Mouse (Mus musculus): Measurements from ENCODE around the gene Nkx2-9. TPM values are rescaled to one million over a fixed set of nuclear protein-coding genes. Genes with fewer than 3 reads are reported as not detected.

The Nkx2-9 gene
- not detected in 2 replicates for polyA plus RNA-seq (2014; fragmentation: Nextera tagmentation; extraction: Ambion mirVana)

DNA sequence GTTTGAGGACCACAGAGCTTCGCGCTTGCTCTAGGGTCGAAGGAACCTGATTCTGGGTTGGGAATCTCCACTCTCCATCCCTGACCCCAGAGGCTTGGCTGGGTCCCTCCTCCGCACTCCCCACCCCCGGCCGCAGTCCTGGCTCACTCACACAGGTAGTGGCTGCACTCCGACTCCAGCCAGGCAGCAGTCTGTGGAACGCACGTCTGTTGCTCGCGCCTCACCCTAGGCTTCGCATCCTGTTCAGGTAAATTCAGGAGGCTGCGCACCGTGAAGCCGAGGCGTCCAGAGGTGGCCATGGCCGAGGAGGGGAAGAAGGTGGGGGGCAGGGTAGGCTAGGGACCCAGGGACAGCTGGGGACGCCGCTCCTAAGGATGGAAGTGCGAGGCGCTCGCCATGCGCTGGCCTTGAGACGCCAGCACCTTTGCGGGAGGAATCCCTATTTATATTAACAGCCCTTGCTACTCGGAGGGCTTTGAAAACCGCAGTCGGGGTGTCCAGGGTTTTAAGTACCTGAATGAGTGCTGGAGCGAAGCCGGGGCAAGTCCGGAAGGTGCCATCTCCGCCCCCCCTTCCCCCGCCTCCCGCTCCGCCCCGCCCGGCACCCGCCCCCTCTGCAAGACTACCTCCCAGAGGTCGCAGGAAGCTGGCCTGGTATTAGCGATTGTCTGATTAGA is at the start of gene Nkx2-9:
Gene Nkx2-9, minus strand, starts transcription at position 524 of the 677 bp plus-strand sequence.
- peak within 1 kb of the TSS; percentile 45 for H3K4me2 ChIP-seq (ENCODE audit: low read depth, low read length)
- 0 out of 2 replicates have a peak, but pooled peaks have one; percentile 33 for ATAC-seq (ENCODE audit: low read depth)
- no peaks in the 10 kb centered on the region for H3K36me3 ChIP-seq (ENCODE audit: control insufficient read depth, insufficient read depth, low read length)
- H3K4me3 ChIP-seq (ENCODE audit: low read depth, low read length) = peak within 1 kb of the TSS; percentile 21; the same call in 1 of the 2 replicates
- peaks cover 83% of the 10 kb centered on the region for H3K27me3 ChIP-seq (ENCODE audit: control insufficient read depth, insufficient read depth, low read length)
- H3K4me1 ChIP-seq (ENCODE audit: control insufficient read depth, insufficient read depth, low read length) = peaks cover 5% of the 10 kb centered on the region
- under 1% methylated on average over 39 of the region's 40 CpGs for WGBS
- no peaks in the 10 kb centered on the region for H3K9me3 ChIP-seq (ENCODE audit: control insufficient read depth, low read length)
- H3K27ac ChIP-seq (ENCODE audit: low read depth, low read length) = no peak within 1 kb of the TSS
- no peak within 1 kb of the TSS for H3K9ac ChIP-seq (replicated peaks; ENCODE audit: low read depth, low read length)

DNA sequence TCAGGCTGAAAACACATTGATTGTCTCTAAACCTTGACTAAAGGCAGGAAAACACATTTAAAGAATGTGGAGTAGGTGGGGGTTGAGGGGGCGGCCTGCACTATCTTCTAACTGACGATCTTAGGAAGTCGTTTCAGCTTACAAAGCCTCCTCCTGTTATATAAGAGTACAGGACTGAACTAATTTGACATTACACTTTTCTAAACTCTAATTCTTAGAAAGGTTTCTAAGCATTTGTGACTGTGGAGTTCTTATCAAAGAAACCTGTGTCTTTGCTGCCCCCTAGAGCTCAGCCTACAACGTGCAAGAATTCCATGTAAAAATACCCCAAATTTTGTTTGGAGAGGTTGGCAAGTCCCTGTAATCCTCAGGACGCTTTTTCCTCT is 24.1 kb upstream of the Nkx2-9 start:
- Histone ChIP-seq H3K9ac (replicated peaks; ENCODE audit: low read depth, low read length) (no peak overlapping the region), H3K27me3 (ENCODE audit: control insufficient read depth, insufficient read depth, low read length) (0 out of 2 replicates have a peak, but pooled peaks cover 2% of the 10 kb centered on the region), H3K4me3 (ENCODE audit: low read depth, low read length) (no peak overlapping the region), H3K4me1 (ENCODE audit: control insufficient read depth, insufficient read depth, low read length) (no peaks in the 10 kb centered on the region), H3K27ac (ENCODE audit: low read depth, low read length) (no peak overlapping the region), H3K36me3 (ENCODE audit: control insufficient read depth, insufficient read depth, low read length) (no peaks in the 10 kb centered on the region), H3K9me3 (ENCODE audit: control insufficient read depth, low read length) (no peaks in the 10 kb centered on the region), H3K4me2 (ENCODE audit: low read depth, low read length) (peak overlapping the region; percentile 28; the same call in 1 of the 2 replicates)
- WGBS = 3% methylated on average over 5 of the region's 5 CpGs
- ATAC-seq (ENCODE audit: low read depth) = peak; percentile 62

DNA sequence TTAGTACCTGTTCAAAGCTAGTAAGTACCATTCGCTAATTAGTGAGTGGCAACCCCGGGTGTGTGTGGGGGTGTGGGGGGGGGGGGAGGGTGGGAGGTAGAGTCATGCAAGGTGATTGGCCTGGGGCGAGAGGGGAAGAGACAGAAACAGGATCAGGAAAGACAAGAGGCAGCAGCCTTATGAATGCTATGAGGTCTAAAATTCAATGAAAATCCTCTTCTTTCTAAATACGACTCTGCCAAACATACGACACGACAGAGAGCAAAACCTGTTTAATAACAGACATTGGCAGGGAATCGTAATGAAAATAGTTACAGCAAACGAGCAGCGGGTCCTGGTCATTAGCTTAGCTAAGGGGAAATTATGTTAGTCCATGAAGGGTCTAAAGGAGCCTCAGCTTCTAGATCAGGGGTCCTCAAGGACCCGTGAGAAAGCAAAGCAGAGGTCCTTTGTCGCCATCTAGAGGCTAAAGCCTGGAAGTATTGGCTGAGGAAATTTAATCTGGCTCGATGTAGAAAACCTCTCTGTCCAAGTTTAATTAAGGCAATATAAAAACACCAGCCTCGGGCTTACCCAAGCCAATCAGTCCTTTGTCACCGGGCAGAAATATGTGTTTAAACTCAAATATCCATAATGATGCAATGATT is 23.6 kb upstream of the Nkx2-9 start:
- Histone ChIP-seq H3K27ac (ENCODE audit: low read depth, low read length) (no peak overlapping the region), H3K9me3 (ENCODE audit: control insufficient read depth, low read length) (no peaks in the 10 kb centered on the region), H3K4me1 (ENCODE audit: control insufficient read depth, insufficient read depth, low read length) (no peaks in the 10 kb centered on the region), H3K4me3 (ENCODE audit: low read depth, low read length) (no peak overlapping the region), H3K9ac (replicated peaks; ENCODE audit: low read depth, low read length) (no peak overlapping the region), H3K27me3 (ENCODE audit: control insufficient read depth, insufficient read depth, low read length) (0 out of 2 replicates have a peak, but pooled peaks cover 2% of the 10 kb centered on the region), H3K36me3 (ENCODE audit: control insufficient read depth, insufficient read depth, low read length) (no peaks in the 10 kb centered on the region), H3K4me2 (ENCODE audit: low read depth, low read length) (peak overlapping the region; percentile 28; the same call in 1 of the 2 replicates)
- peak; percentile 89 for ATAC-seq (ENCODE audit: low read depth)
- WGBS = 21% methylated on average over 14 of the region's 14 CpGs

DNA sequence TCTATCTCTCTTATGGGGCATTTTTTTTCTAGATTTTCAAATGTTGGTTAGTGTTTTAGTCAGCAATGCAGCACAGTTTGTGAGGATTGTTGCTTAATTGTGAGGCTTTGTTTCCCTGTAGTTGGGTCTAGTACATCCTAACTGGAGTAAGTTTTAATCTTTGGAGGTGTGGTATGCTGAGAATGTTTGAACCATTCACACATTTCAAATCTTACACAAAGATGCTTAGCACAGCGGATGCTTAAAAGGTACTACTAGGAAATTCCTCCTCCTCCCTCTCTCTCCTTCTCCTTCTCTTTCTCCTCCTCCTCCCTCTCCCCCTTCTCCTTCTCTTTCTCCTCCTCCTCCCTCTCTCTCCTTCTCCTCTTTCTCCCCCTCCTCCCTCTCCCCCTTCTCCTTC is 3.0 kb upstream of the Nkx2-9 start:
- Histone ChIP-seq H3K9me3 (ENCODE audit: control insufficient read depth, low read length) (no peaks in the 10 kb centered on the region), H3K27ac (ENCODE audit: low read depth, low read length) (no peak overlapping the region), H3K4me3 (ENCODE audit: low read depth, low read length) (no peak overlapping the region), H3K4me2 (ENCODE audit: low read depth, low read length) (no peak overlapping the region), H3K27me3 (ENCODE audit: control insufficient read depth, insufficient read depth, low read length) (peaks cover 80% of the 10 kb centered on the region), H3K9ac (replicated peaks; ENCODE audit: low read depth, low read length) (no peak overlapping the region), H3K36me3 (ENCODE audit: control insufficient read depth, insufficient read depth, low read length) (no peaks in the 10 kb centered on the region), H3K4me1 (ENCODE audit: control insufficient read depth, insufficient read depth, low read length) (peaks cover 5% of the 10 kb centered on the region)
- WGBS = 17% methylated on average over 1 of the region's 1 CpGs
- ATAC-seq (ENCODE audit: low read depth) = no peak

DNA sequence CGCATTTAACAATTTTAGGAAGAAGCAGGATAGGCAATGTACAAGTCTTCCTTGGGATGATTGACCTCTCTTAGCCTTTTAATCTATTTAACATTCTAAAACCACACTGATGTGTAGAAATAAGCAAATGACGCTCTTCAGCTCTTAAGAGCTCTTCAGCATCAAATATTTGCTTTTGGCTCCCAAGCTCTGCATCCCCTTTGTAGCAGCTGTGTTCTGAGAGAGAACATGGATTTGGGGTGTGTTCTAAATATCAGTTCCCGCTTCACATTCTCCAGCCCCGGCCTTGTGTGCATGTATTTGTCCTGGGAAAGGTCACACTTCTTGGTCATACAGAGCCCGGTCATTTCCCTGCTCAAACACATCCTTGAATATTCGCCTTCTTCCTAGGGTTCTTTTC is 2.3 kb upstream of the Nkx2-9 start:
- Histone ChIP-seq H3K4me2 (ENCODE audit: low read depth, low read length) (no peak overlapping the region), H3K36me3 (ENCODE audit: control insufficient read depth, insufficient read depth, low read length) (no peaks in the 10 kb centered on the region), H3K4me3 (ENCODE audit: low read depth, low read length) (no peak overlapping the region), H3K27ac (ENCODE audit: low read depth, low read length) (no peak overlapping the region), H3K4me1 (ENCODE audit: control insufficient read depth, insufficient read depth, low read length) (peaks cover 5% of the 10 kb centered on the region), H3K9ac (replicated peaks; ENCODE audit: low read depth, low read length) (no peak overlapping the region), H3K9me3 (ENCODE audit: control insufficient read depth, low read length) (no peaks in the 10 kb centered on the region), H3K27me3 (ENCODE audit: control insufficient read depth, insufficient read depth, low read length) (peaks cover 81% of the 10 kb centered on the region)
- WGBS = 8% methylated on average over 6 of the region's 6 CpGs
- no peak for ATAC-seq (ENCODE audit: low read depth)

DNA sequence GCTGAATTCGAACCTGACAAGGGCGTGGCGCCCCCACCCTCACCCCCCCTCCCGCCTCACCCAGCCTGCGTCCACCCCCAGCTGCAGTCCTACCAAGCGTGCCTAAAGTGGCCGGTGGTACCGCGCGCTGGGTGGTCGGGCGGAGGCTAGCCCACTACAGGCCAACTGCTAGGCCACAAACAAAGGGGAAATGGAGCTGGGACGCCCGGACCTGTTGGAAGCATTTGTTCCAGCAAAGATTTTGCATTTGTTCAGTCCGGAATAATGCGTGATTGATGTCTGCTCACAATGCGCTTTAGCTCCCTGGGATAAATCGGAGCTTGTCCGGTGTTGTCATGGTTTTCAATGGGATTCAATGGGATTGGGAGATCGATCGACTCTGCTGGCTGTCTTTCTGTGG is 1.4 kb upstream of the Nkx2-9 start:
- ATAC-seq (ENCODE audit: low read depth) = no peak
- no peaks in the 10 kb centered on the region for H3K36me3 ChIP-seq (ENCODE audit: control insufficient read depth, insufficient read depth, low read length)

DNA sequence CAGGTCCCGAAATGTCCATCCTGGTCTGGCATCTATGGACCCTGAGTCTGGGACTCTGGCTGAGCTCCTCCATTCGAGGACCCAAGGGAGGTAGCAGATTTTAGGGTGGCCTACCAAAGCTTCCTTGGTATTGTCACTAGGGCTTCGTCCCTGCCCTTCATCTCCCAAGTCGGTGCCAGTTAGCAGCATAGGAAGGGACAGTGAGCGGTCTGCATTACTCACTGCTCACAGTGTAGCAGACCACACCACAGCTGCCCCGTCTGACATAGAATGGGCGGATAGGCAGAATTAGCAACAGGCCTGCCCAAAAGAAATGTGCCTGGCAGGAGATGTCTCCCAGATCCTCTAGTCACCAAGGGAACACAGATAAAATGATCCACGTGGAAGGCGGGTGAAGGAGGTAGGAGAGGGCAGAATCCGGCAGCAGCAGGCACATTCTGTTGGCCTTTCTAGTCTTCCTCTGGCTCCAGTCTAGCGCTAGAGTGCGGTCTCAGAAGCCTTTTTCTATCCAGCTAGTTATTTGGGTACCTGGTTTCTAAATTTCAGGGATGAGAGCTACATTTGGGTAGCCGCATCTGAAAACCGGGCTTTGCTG is 929 bp upstream of the Nkx2-9 start:
- whole genome bisulfite sequencing = 2% methylated on average over 14 of the region's 14 CpGs
- H3K4me1 ChIP-seq (ENCODE audit: control insufficient read depth, insufficient read depth, low read length) = peaks cover 5% of the 10 kb centered on the region
- H3K9me3 ChIP-seq (ENCODE audit: control insufficient read depth, low read length) = no peaks in the 10 kb centered on the region
- H3K4me2 ChIP-seq (ENCODE audit: low read depth, low read length) = no peak overlapping the region
- no peak overlapping the region for H3K27ac ChIP-seq (ENCODE audit: low read depth, low read length)
- ATAC-seq (ENCODE audit: low read depth) = no peak
- H3K36me3 ChIP-seq (ENCODE audit: control insufficient read depth, insufficient read depth, low read length) = no peaks in the 10 kb centered on the region
- H3K27me3 ChIP-seq (ENCODE audit: control insufficient read depth, insufficient read depth, low read length) = peaks cover 83% of the 10 kb centered on the region
- no peak overlapping the region for H3K4me3 ChIP-seq (ENCODE audit: low read depth, low read length)
- H3K9ac ChIP-seq (replicated peaks; ENCODE audit: low read depth, low read length) = no peak overlapping the region

More for the DNA sequence above, 1.4 kb upstream of the Nkx2-9 start:
- under 1% methylated on average over 21 of the region's 21 CpGs for WGBS
- H3K4me1 ChIP-seq (ENCODE audit: control insufficient read depth, insufficient read depth, low read length) = peaks cover 5% of the 10 kb centered on the region
- H3K9ac ChIP-seq (replicated peaks; ENCODE audit: low read depth, low read length) = no peak overlapping the region
- no peaks in the 10 kb centered on the region for H3K9me3 ChIP-seq (ENCODE audit: control insufficient read depth, low read length)
- H3K27ac ChIP-seq (ENCODE audit: low read depth, low read length) = no peak overlapping the region
- peaks cover 81% of the 10 kb centered on the region for H3K27me3 ChIP-seq (ENCODE audit: control insufficient read depth, insufficient read depth, low read length)
- H3K4me2 ChIP-seq (ENCODE audit: low read depth, low read length) = no peak overlapping the region
- H3K4me3 ChIP-seq (ENCODE audit: low read depth, low read length) = no peak overlapping the region

DNA sequence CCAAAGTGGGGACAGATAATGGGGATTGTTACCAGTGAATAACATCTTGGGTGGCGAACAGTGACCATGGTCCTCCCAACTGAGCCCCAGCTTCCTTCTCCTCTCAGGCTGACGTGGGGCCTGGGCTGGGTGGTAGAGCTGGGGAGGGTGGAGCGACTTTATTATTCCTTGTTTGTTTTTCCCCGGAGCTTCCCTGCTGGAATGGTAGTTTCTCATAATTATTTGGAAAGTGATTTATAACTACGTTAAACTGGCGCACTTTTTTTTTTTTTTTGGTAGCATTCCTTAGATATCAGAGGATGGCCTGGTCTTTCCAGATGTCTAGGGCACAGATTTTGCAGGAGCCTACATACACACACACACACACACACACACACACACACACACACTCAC is 350 bp upstream of the Nkx2-9 start:
- H3K4me3 ChIP-seq (ENCODE audit: low read depth, low read length) = no peak overlapping the region
- H3K9ac ChIP-seq (replicated peaks; ENCODE audit: low read depth, low read length) = no peak overlapping the region
- no peaks in the 10 kb centered on the region for H3K9me3 ChIP-seq (ENCODE audit: control insufficient read depth, low read length)
- 2% methylated on average over 6 of the region's 6 CpGs for WGBS
- H3K4me2 ChIP-seq (ENCODE audit: low read depth, low read length) = no peak overlapping the region
- H3K27me3 ChIP-seq (ENCODE audit: control insufficient read depth, insufficient read depth, low read length) = peaks cover 83% of the 10 kb centered on the region
- no peak for ATAC-seq (ENCODE audit: low read depth)
- H3K27ac ChIP-seq (ENCODE audit: low read depth, low read length) = no peak overlapping the region
- no peaks in the 10 kb centered on the region for H3K36me3 ChIP-seq (ENCODE audit: control insufficient read depth, insufficient read depth, low read length)
- peaks cover 5% of the 10 kb centered on the region for H3K4me1 ChIP-seq (ENCODE audit: control insufficient read depth, insufficient read depth, low read length)

DNA sequence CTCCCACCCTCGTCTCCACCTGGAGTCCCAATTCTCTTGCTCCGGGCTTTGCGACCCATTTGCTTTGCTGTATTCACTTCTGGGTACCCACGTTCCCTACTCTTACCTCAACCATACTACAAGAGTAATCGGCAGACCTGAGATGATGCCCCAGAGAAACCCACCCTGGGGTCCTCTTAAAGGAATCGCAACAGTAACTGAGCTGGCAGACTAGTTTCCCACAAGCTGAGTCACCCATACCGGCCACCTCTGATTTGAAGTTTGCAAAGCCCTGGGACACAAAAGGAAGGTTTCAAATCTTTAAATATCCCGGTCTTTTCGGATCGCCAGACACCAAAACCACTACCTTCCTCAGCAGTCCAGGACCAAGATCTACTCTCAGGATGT is 742 bp downstream of the Nkx2-9 start:
- no peak for ATAC-seq (ENCODE audit: low read depth)
- H3K4me3 ChIP-seq (ENCODE audit: low read depth, low read length) = 0 out of 2 replicates have a peak overlapping the region, but pooled peaks have one; percentile 21
- WGBS = 1% methylated on average over 10 of the region's 10 CpGs
- peaks cover 5% of the 10 kb centered on the region for H3K4me1 ChIP-seq (ENCODE audit: control insufficient read depth, insufficient read depth, low read length)
- peaks cover 84% of the 10 kb centered on the region for H3K27me3 ChIP-seq (ENCODE audit: control insufficient read depth, insufficient read depth, low read length)
- H3K4me2 ChIP-seq (ENCODE audit: low read depth, low read length) = peak overlapping the region; percentile 45
- no peak overlapping the region for H3K27ac ChIP-seq (ENCODE audit: low read depth, low read length)
- H3K9me3 ChIP-seq (ENCODE audit: control insufficient read depth, low read length) = no peaks in the 10 kb centered on the region
- no peaks in the 10 kb centered on the region for H3K36me3 ChIP-seq (ENCODE audit: control insufficient read depth, insufficient read depth, low read length)
- no peak overlapping the region for H3K9ac ChIP-seq (replicated peaks; ENCODE audit: low read depth, low read length)
